Comparison of ENCODE assay signal across 9 mouse cellular contexts in genomic region chr6:83185895-83186861, GRCm38 (mm10). TPM values are rescaled to one million over a fixed set of nuclear protein-coding genes. Genes with fewer than 3 reads are reported as not detected.
DNase-seq lines count a peak whose midpoint lies in the region; ATAC-seq lines count a peak whose summit lies in the region.
"Had no signal": no experiment of that assay in that cellular context is flagged by ENCODE, and none has a peak within 500 bp of the region (broad histone marks: within the 10 kb centered on the region; RNA-seq: fewer than 3 reads in every experiment).

No protein-coding gene starts in this region.

- peak; percentile 90 for ATAC-seq in cerebellum, adult (ENCODE audit: insufficient number of reproducible peaks, low FRiP score, low TSS enrichment)
- peak; percentile 96 for ATAC-seq in forebrain, embryonic 15.5 days (replicated peaks)
- ATAC-seq in liver, embryonic 13.5 days (ENCODE audit: low read depth): peak; percentile 72

- no peaks in the 10 kb centered on the region for H3K27me3 ChIP-seq in forebrain, embryonic 15.5 days
- no peaks in the 10 kb centered on the region for H3K27me3 ChIP-seq in liver, embryonic 13.5 days

- peak overlapping the region; percentile 60 for H3K4me3 ChIP-seq in forebrain, embryonic 15.5 days
- no peak overlapping the region for H3K4me3 ChIP-seq in liver, embryonic 13.5 days (replicated peaks)

- H3K9ac ChIP-seq in forebrain, embryonic 15.5 days (replicated peaks): peak overlapping the region; percentile 79
- no peak overlapping the region for H3K9ac ChIP-seq in liver, embryonic 13.5 days

- H3K4me2 ChIP-seq in forebrain, embryonic 15.5 days (replicated peaks): peak overlapping the region; percentile 65
- H3K4me2 ChIP-seq in liver, embryonic 13.5 days: no peak overlapping the region

- peak overlapping the region; percentile 87 for H3K27ac ChIP-seq in forebrain, embryonic 15.5 days (replicated peaks)
- no peak overlapping the region for H3K27ac ChIP-seq in liver, embryonic 13.5 days

- DNase-seq in CD4-positive, CD25-positive, alpha-beta regulatory T cell, adult 2 months (ENCODE audit: low read depth, low spot score): peak; percentile 67
- peak; percentile 53 for DNase-seq in heart, postnatal 4 days
- DNase-seq in kidney, postnatal 4 days: peak; percentile 72 to 81
- DNase-seq in liver, embryonic 13.5 days: peak; percentile 37
- peak; percentile 63 for DNase-seq in neural tube, embryonic 10.5 days (ENCODE audit: extremely low spot score, low spot score)
- DNase-seq in thymus, postnatal 14 days: peak; percentile 59

- 7% methylated on average over 25 of the region's 25 CpGs for WGBS in forebrain, embryonic 15.5 days
- 23% methylated on average over 25 of the region's 25 CpGs for WGBS in liver, embryonic 13.5 days (ENCODE audit: insufficient replicate concordance)

- H3K4me1 ChIP-seq in forebrain, embryonic 15.5 days: peaks cover 37% of the 10 kb centered on the region
- peaks cover 18% of the 10 kb centered on the region for H3K4me1 ChIP-seq in liver, embryonic 13.5 days (replicated peaks)

- H3K36me3 ChIP-seq in forebrain, embryonic 15.5 days: peaks cover 38% of the 10 kb centered on the region
- H3K36me3 ChIP-seq in liver, embryonic 13.5 days: peaks cover 53% of the 10 kb centered on the region

- H3K9me3 ChIP-seq in forebrain, embryonic 15.5 days: no peaks in the 10 kb centered on the region
- H3K9me3 ChIP-seq in liver, embryonic 13.5 days (replicated peaks): no peaks in the 10 kb centered on the region

RNA-seq across cellular contexts. Expression of gene Dctn1, which starts 20.5 kb away (rescaled TPM):
- 143 and 147 TPM in 2 replicates for polyA plus RNA-seq in forebrain, embryonic 15.5 days (2015; fragmentation: Nextera tagmentation; extraction: Ambion mirVana)
- total RNA-seq in heart, postnatal 4 days (2021): 100 to 1,000 TPM; 122 to 123 TPM
- polyA plus RNA-seq in liver, embryonic 13.5 days (2015; fragmentation: Nextera tagmentation; extraction: Ambion mirVana): 28.0 and 30.7 TPM in 2 replicates

RNA-seq across cellular contexts. Expression of gene 1700003E16Rik, which starts 30.0 kb away (rescaled TPM):
- polyA plus RNA-seq in forebrain, embryonic 15.5 days (2015; fragmentation: Nextera tagmentation; extraction: Ambion mirVana): 5.2 and 6.9 TPM in 2 replicates
- total RNA-seq in heart, postnatal 4 days (2021): under 1 TPM in 1 of 2 experiments, not detected in 1; 0.14 TPM
- polyA plus RNA-seq in liver, embryonic 13.5 days (2015; fragmentation: Nextera tagmentation; extraction: Ambion mirVana): 0.15 and 0.20 TPM in 2 replicates
- total RNA-seq: neutrophil, adult 5-6 weeks had no signal

RNA-seq across cellular contexts. Expression of gene Wdr54, which starts 30.0 kb away (rescaled TPM):
- polyA plus RNA-seq in forebrain, embryonic 15.5 days (2015; fragmentation: Nextera tagmentation; extraction: Ambion mirVana): 18.3 and 18.6 TPM in 2 replicates
- 1 to 10 TPM; 1.6 to 1.8 TPM for total RNA-seq in heart, postnatal 4 days (2021)
- 0.60 and 0.67 TPM in 2 replicates for polyA plus RNA-seq in liver, embryonic 13.5 days (2015; fragmentation: Nextera tagmentation; extraction: Ambion mirVana)
- total RNA-seq: neutrophil, adult 5-6 weeks had no signal

RNA-seq across cellular contexts. Expression of gene Slc4a5, which starts 33.5 kb away (rescaled TPM):
- 0.46 and 0.85 TPM in 2 replicates for polyA plus RNA-seq in forebrain, embryonic 15.5 days (2015; fragmentation: Nextera tagmentation; extraction: Ambion mirVana)
- total RNA-seq in heart, postnatal 4 days (2021): under 1 TPM in 1 of 2 experiments, not detected in 1; 0.12 TPM
- polyA plus RNA-seq in liver, embryonic 13.5 days (2015; fragmentation: Nextera tagmentation; extraction: Ambion mirVana): 0.86 and 0.89 TPM in 2 replicates
- total RNA-seq: neutrophil, adult 5-6 weeks had no signal

RNA-seq across cellular contexts. Expression of gene Rtkn, which starts 50.9 kb away (rescaled TPM):
- polyA plus RNA-seq in forebrain, embryonic 15.5 days (2015; fragmentation: Nextera tagmentation; extraction: Ambion mirVana): 6.1 and 7.0 TPM in 2 replicates
- total RNA-seq in heart, postnatal 4 days (2021): 10 to 100 TPM; 11.7 to 13.1 TPM
- 10.1 and 11.7 TPM in 2 replicates for polyA plus RNA-seq in liver, embryonic 13.5 days (2015; fragmentation: Nextera tagmentation; extraction: Ambion mirVana)
- total RNA-seq: neutrophil, adult 5-6 weeks had no signal

Comparison
In these comparisons a context has a peak if more than half of its experiments do, and no peak if none do; other contexts are left out.
1. RNA of gene Wdr54, which starts 30.0 kb away (polyA plus RNA-seq): 18.3 to 18.6 TPM in forebrain, embryonic 15.5 days; 0.60 to 0.67 TPM in liver, embryonic 13.5 days; every median in the first group is over 10 times any median in the second.
2. Peak in every context shown above with its lines, with median percentiles within 50 percentile points of each other: DNase-seq and ATAC-seq.